Mouse (Mus musculus): Measurements from ENCODE around the gene Fev. TPM values are rescaled to one million over a fixed set of nuclear protein-coding genes. Genes with fewer than 3 reads are reported as not detected.
A peak's percentile ranks its signal among the peaks of the same experiment; 100 is the strongest.

Fev gene
- polyA plus RNA-seq, 1 experiment from 2014 or later: not detected

DNA sequence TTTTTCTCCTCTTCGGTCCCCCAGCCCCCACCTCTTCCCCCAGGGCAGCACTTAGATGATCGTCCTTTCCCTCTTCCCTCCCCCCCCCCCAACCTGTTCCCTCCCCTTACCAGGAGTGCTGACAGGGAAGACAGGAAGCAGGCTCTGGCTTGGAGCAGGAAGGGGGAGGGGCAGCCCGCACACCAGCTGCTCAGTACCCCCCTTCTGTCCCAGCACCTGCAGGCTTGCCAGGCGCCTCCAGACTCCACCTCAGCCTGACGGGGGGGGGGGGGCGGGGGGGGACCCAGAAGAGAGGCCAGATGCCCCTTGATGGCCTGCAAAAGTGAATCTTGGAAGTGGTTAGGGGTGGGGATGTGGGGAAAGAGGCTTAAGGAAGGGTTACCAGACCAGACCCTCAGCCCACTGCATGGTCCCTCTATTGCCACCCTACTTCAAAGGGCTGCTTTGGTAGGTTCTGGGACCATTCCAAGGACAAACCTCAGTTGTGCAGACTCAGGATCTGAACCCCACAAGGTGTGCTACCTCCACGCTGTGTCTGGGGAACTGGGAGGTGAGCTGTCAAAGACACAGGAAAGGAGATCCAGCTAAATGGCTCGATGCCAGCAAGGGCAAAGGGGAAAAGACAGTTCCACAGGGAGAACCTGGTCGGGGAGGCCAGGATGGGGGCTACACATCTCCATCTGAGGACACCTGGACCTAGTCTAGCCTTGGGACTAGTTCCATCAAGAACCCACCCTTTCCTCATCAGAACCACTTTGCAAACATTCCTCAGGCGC, 13.6 kb upstream of the Fev start:
- WGBS: 12% methylated on average over 7 of the region's 10 CpGs
- no peak overlapping the region for H3K9ac ChIP-seq (replicated peaks; ENCODE audit: low read depth, low read length)
- H3K27ac ChIP-seq (ENCODE audit: low read length): no peak overlapping the region

DNA sequence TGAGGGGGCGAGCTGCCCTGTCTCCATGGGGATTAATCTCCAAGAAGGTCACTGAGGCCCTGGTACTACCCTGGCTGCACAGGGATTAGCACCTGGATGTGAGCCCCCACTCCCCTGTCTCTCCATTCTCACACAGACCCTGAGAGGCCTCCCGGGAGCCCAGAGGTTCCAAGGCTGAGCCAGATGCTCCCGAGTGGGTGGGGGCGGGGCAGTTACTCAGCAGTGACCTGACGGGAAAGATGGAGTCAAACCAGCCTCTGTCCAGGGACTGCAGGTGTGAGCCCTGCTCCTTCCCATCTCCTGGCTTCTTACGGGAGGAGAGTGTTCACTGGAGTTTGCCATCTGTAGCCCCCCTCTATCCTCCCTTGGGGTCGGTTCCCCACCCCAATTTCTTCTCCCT, 12.8 kb upstream of the Fev start:
- H3K4me1 ChIP-seq (replicated peaks; ENCODE audit: control insufficient read depth, insufficient read depth, low read length): peaks cover 16% of the 10 kb centered on the region
- ATAC-seq: no peak
- peaks cover 58% of the 10 kb centered on the region for H3K27me3 ChIP-seq (replicated peaks; ENCODE audit: control insufficient read depth, insufficient read depth, low read length)
- H3K9me3 ChIP-seq (ENCODE audit: control insufficient read depth, low read length): no peaks in the 10 kb centered on the region
- no peak overlapping the region for H3K4me2 ChIP-seq (ENCODE audit: low read length)
- 5% methylated on average over 7 of the region's 7 CpGs for WGBS
- H3K9ac ChIP-seq (replicated peaks; ENCODE audit: low read depth, low read length): no peak overlapping the region
- H3K27ac ChIP-seq (ENCODE audit: low read length): no peak overlapping the region
- H3K4me3 ChIP-seq (replicated peaks; ENCODE audit: low read length): no peak overlapping the region
- no peaks in the 10 kb centered on the region for H3K36me3 ChIP-seq (ENCODE audit: control insufficient read depth, insufficient read depth)

More for the DNA sequence above, 13.6 kb upstream of the Fev start:
- Histone ChIP-seq H3K4me2 (ENCODE audit: low read length) (no peak overlapping the region), H3K27me3 (replicated peaks; ENCODE audit: control insufficient read depth, insufficient read depth, low read length) (peaks cover 54% of the 10 kb centered on the region), H3K36me3 (ENCODE audit: control insufficient read depth, insufficient read depth) (no peaks in the 10 kb centered on the region), H3K9me3 (ENCODE audit: control insufficient read depth, low read length) (no peaks in the 10 kb centered on the region), H3K4me3 (replicated peaks; ENCODE audit: low read length) (no peak overlapping the region), H3K4me1 (replicated peaks; ENCODE audit: control insufficient read depth, insufficient read depth, low read length) (peaks cover 14% of the 10 kb centered on the region)
- no peak for ATAC-seq

DNA sequence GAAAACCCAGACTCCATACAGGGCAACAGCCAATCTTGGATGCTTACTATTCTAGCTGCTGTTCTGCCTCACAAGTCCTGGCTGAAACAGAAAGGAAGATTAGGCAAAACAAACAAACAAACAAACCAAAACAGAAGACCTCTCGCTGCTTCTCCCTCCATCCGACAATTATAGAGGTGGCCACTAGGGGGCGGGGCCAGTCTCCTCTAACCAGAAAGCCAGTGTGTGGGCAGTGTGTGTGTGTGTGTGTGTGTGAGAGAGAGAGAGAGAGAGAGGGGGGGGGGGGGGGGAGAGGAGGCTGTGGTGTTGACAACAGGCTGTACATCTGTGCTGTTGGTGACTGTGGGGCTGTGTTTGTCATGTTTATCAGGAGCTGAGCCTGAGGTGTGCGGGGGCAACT, 9.7 kb upstream of the Fev start:
- Histone ChIP-seq H3K36me3 (ENCODE audit: control insufficient read depth, insufficient read depth) (no peaks in the 10 kb centered on the region), H3K4me1 (replicated peaks; ENCODE audit: control insufficient read depth, insufficient read depth, low read length) (peaks cover 12% of the 10 kb centered on the region), H3K9ac (replicated peaks; ENCODE audit: low read depth, low read length) (no peak overlapping the region), H3K4me3 (replicated peaks; ENCODE audit: low read length) (no peak overlapping the region), H3K4me2 (ENCODE audit: low read length) (no peak overlapping the region), H3K27me3 (replicated peaks; ENCODE audit: control insufficient read depth, insufficient read depth, low read length) (peaks cover 74% of the 10 kb centered on the region), H3K27ac (ENCODE audit: low read length) (no peak overlapping the region), H3K9me3 (ENCODE audit: control insufficient read depth, low read length) (no peaks in the 10 kb centered on the region)
- WGBS: 21% methylated on average over 4 of the region's 4 CpGs
- ATAC-seq: no peak

DNA sequence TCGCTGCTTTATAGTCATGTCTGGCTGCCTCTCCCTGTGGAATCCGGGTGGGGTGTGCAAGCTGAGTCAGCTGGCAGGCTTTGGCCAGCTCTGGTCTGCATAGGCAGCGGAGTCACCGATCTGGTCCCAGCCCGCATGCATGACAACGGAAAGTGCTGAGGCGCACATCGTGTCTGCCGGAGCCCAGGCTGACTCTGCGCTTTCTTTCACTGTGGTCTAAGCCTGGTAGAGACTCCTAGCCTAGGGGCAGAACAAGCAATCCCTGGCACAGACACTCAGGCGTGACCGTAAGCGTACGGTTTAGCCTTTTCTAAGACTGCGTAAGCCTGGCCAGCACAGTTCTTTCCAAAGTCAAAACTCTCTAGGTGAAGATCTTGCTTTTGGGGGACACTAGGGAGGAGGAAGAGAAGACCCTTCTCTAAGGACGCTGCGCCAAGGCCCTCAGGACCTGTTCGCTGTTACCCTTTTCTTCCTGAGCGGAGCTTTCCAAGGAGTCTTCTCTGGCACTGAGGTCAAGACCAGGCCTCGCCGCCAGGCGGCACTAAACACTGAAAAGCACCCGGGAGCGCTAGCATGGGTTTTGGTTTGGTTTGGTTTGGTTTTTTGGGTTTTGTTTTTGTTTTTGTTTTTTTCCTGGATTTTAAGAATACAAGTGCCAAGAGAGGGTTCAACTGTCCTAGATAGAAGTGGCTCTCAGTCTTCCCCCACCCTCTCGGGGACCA, 8.1 kb upstream of the Fev start, which contains the start of gene Cryba2:
Gene Cryba2 (minus strand): TSS at position 10 of the 722 bp plus-strand sequence.
- peaks cover 76% of the 10 kb centered on the region for H3K27me3 ChIP-seq (replicated peaks; ENCODE audit: control insufficient read depth, insufficient read depth, low read length)
- no peaks in the 10 kb centered on the region for H3K36me3 ChIP-seq (ENCODE audit: control insufficient read depth, insufficient read depth)
- no peak within 1 kb of the TSS for H3K27ac ChIP-seq (ENCODE audit: low read length)
- H3K4me3 ChIP-seq (replicated peaks; ENCODE audit: low read length): peak within 1 kb of the TSS; percentile 24
- H3K9ac ChIP-seq (replicated peaks; ENCODE audit: low read depth, low read length): no peak within 1 kb of the TSS
- peak; percentile 49 for ATAC-seq
- peak within 1 kb of the TSS; percentile 35 for H3K4me2 ChIP-seq (ENCODE audit: low read length)
- peaks cover 7% of the 10 kb centered on the region for H3K4me1 ChIP-seq (replicated peaks; ENCODE audit: control insufficient read depth, insufficient read depth, low read length)
- 3% methylated on average over 25 of the region's 25 CpGs for WGBS
- no peaks in the 10 kb centered on the region for H3K9me3 ChIP-seq (ENCODE audit: control insufficient read depth, low read length)

DNA sequence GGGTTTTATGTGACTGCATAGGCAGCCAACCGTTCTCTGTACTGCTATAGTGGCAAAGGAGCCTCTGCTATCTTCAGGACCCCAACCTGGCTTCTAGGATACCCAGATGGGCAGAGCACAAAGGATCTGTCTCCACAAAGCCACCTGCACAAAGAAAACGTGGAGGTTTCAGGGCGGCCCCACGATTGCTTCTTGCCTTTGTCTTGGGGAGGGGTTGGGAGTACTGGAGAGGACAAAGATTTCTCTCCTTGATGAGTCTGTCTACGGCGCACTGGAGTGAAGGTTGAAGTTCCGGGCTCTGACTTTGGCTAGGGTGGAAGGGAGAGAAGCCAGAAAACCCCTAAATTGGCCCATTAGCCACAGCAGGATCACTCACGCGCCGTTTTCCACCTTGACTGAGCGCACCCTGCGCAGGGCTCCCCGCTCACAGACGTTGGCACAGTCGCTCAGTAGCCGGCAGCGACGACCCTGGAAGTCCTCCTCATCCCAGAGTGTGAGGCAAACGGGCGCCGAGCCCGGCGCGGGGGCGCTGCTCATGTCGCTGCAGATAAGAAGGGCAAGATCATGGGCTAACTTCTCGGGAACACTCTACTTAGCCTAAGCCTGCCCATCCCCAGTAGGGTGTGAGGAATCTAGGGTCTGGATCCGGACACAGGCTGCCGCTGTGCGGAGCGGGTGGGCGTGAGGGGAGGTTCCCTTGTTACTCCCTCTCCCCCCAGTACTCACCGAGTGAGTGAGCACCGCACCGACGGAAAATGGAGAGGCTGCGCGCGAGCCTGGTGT, 7.3 kb upstream of the Fev start:
- H3K36me3 ChIP-seq (ENCODE audit: control insufficient read depth, insufficient read depth): no peaks in the 10 kb centered on the region
- peaks cover 7% of the 10 kb centered on the region for H3K4me1 ChIP-seq (replicated peaks; ENCODE audit: control insufficient read depth, insufficient read depth, low read length)
- peak overlapping the region; percentile 35 for H3K4me2 ChIP-seq (ENCODE audit: low read length)
- no peak overlapping the region for H3K9ac ChIP-seq (replicated peaks; ENCODE audit: low read depth, low read length)
- peak overlapping the region; percentile 24 for H3K4me3 ChIP-seq (replicated peaks; ENCODE audit: low read length)
- no peaks in the 10 kb centered on the region for H3K9me3 ChIP-seq (ENCODE audit: control insufficient read depth, low read length)
- under 1% methylated on average over 39 of the region's 39 CpGs for WGBS
- no peak overlapping the region for H3K27ac ChIP-seq (ENCODE audit: low read length)
- ATAC-seq: peak; percentile 26
- H3K27me3 ChIP-seq (replicated peaks; ENCODE audit: control insufficient read depth, insufficient read depth, low read length): peaks cover 77% of the 10 kb centered on the region

DNA sequence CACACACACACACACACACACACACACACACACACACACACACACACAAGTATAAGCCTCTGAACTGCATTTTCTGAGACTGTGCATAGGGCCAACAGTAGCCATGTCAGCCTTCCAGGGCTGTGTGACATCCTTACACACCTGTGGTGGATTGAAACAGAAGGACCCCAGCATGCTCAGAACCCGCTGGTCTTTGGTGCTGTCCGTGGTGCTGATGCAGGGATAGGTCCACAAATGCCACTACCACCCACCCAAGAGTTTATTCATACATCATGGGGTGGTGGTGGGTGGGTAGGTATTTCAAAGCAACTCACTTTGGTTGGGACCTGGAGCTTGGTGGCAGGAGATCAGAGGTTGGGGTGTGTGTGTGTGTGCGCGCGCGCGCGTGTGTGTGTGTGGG, 6.3 kb upstream of the Fev start:
- H3K4me3 ChIP-seq (replicated peaks; ENCODE audit: low read length): no peak overlapping the region
- H3K27me3 ChIP-seq (replicated peaks; ENCODE audit: control insufficient read depth, insufficient read depth, low read length): peaks cover 85% of the 10 kb centered on the region
- H3K4me1 ChIP-seq (replicated peaks; ENCODE audit: control insufficient read depth, insufficient read depth, low read length): peaks cover 7% of the 10 kb centered on the region
- ATAC-seq: no peak
- H3K9me3 ChIP-seq (ENCODE audit: control insufficient read depth, low read length): no peaks in the 10 kb centered on the region
- no peaks in the 10 kb centered on the region for H3K36me3 ChIP-seq (ENCODE audit: control insufficient read depth, insufficient read depth)
- H3K4me2 ChIP-seq (ENCODE audit: low read length): no peak overlapping the region
- no peak overlapping the region for H3K27ac ChIP-seq (ENCODE audit: low read length)
- no peak overlapping the region for H3K9ac ChIP-seq (replicated peaks; ENCODE audit: low read depth, low read length)
- 3% methylated on average over 2 of the region's 8 CpGs for WGBS

DNA sequence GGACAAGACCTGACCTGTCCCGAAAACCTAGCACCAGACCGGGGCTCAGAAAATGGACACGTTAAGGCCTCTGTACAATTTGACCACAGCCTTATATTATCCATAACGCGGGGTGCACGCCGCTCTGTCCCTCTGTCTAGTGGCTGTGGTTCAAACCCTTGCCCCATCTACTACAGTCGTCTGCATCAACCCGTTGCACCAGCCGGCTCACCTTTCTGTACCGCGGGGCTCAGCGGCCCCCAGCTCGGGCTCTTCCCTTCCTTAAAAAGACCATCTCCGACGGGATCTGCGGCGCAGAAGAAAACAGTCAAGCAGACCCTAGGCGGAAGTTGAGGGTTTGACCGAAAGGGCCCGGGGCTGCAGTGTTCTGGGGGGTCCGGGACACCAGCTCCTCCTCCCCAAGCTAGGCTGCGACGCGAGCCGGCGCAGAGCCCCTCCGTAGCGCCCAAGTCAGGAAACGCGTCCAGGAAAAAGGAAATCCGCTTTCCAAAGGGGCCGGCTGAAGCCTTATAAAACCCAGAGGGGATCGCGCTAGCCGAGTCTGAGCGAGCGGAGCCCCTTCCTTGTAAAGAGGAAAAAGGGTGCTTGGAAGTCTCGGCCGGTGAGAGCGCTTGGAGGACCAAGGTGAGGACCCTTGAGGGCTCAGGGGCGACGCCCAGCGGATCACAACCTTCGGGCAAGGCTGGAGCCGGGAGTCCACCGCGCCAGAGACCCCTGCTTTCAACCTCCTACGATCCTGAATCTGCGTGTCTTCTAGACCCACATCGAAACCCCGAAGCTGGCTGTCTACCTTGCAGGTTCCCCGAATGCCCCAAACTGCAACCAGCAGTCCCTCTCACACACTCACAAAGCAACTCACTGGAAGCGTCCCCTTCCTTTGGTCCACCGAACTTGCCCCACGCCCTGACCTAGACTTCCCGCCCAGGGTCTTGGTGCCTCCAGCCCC, 750 bp downstream of the Fev start:
- Histone ChIP-seq H3K9ac (replicated peaks; ENCODE audit: low read depth, low read length) (no peak overlapping the region), H3K4me2 (ENCODE audit: low read length) (peak overlapping the region; percentile 23; the same call in 1 of the 2 replicates), H3K4me3 (replicated peaks; ENCODE audit: low read length) (peak overlapping the region; percentile 16), H3K4me1 (replicated peaks; ENCODE audit: control insufficient read depth, insufficient read depth, low read length) (peaks cover 24% of the 10 kb centered on the region), H3K9me3 (ENCODE audit: control insufficient read depth, low read length) (no peaks in the 10 kb centered on the region), H3K36me3 (ENCODE audit: control insufficient read depth, insufficient read depth) (no peaks in the 10 kb centered on the region), H3K27me3 (replicated peaks; ENCODE audit: control insufficient read depth, insufficient read depth, low read length) (peaks cover 79% of the 10 kb centered on the region), H3K27ac (ENCODE audit: low read length) (no peak overlapping the region)
- WGBS: under 1% methylated on average over 57 of the region's 57 CpGs
- no peak for ATAC-seq

DNA sequence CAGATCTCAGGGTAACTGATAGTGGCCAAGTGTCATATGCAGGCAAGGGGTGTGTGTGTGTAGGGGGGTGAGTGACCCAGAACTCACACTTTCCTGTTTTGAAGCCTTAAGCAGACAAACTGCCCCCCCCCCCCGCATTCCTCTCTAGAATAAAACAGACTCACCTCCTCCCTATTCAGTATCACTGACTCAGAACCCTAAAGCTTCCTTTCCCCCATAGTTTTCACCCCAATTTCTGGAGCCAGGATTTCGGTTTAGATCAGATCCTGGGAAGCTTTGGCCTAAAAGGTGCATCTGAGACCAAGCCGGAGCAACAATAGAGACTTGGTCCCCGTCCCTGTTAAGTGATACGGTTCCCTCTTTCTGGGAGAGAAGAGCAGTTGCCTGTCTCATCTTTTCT, 1.8 kb downstream of the Fev start:
- ATAC-seq: no peak
- Histone ChIP-seq H3K9ac (replicated peaks; ENCODE audit: low read depth, low read length) (no peak overlapping the region), H3K27ac (ENCODE audit: low read length) (no peak overlapping the region), H3K4me3 (replicated peaks; ENCODE audit: low read length) (no peak overlapping the region), H3K4me2 (ENCODE audit: low read length) (no peak overlapping the region), H3K9me3 (ENCODE audit: control insufficient read depth, low read length) (no peaks in the 10 kb centered on the region), H3K4me1 (replicated peaks; ENCODE audit: control insufficient read depth, insufficient read depth, low read length) (peaks cover 24% of the 10 kb centered on the region), H3K27me3 (replicated peaks; ENCODE audit: control insufficient read depth, insufficient read depth, low read length) (peaks cover 81% of the 10 kb centered on the region), H3K36me3 (ENCODE audit: control insufficient read depth, insufficient read depth) (no peaks in the 10 kb centered on the region)
- WGBS: 7% methylated on average over 5 of the region's 5 CpGs

Data from forebrain, embryonic 16.5 days (tissue).